Mouse (Mus musculus): ENCODE measurements around the gene Gm8922. TPM values are rescaled to one million over a fixed set of nuclear protein-coding genes. Genes with fewer than 3 reads are reported as not detected.
"Not testable (repeated sequence)": the region's sequence is repeated elsewhere in the genome, so short reads cannot be mapped to it uniquely, and the experiment has no call there.

Gene Gm8922
- not detected in 2 replicates for polyA plus RNA-seq (2015; fragmentation: Nextera tagmentation; extraction: Ambion mirVana)

GRCm38 (mm10) chr5:11681659-11682058 lies at the start of gene Gm8922:
Gene Gm8922 (plus strand): TSS chr5:11681959.
- not testable (repeated sequence) for H3K27ac ChIP-seq; H3K27me3 ChIP-seq; H3K9me3 ChIP-seq (replicated peaks); H3K4me3 ChIP-seq; ATAC-seq; H3K4me1 ChIP-seq; H3K36me3 ChIP-seq (ENCODE audit: poor library complexity, severe bottlenecking); H3K4me2 ChIP-seq; H3K9ac ChIP-seq
- no CpG with 5 or more reads among the region's 2 CpGs for WGBS

Other genes with a start within 250 kb of the Gm8922 start
- not detected in 2 replicates for gene Gm8906, start 179.3 kb upstream of the Gm8922 start, polyA plus RNA-seq (2015; fragmentation: Nextera tagmentation; extraction: Ambion mirVana)
- not detected in 2 replicates for gene Gm6460, start 87.0 kb upstream of the Gm8922 start, polyA plus RNA-seq (2015; fragmentation: Nextera tagmentation; extraction: Ambion mirVana)
- not detected in 2 replicates for gene Gm8926, start 88.6 kb downstream of the Gm8922 start, polyA plus RNA-seq (2015; fragmentation: Nextera tagmentation; extraction: Ambion mirVana)
- not detected in 2 replicates for gene Gm6465, start 163.6 kb downstream of the Gm8922 start, polyA plus RNA-seq (2015; fragmentation: Nextera tagmentation; extraction: Ambion mirVana)
- gene 4933402N22Rik, start 236.1 kb downstream of the Gm8922 start, polyA plus RNA-seq (2015; fragmentation: Nextera tagmentation; extraction: Ambion mirVana) = not detected in 2 replicates

All from forebrain, embryonic 13.5 days (tissue).